Comparison of ENCODE assay signal across 12 mouse cellular contexts in genomic region chr10:111673317-111673610, GRCm38 (mm10).
DNase-seq lines count a peak whose midpoint lies in the region; ATAC-seq and TF ChIP-seq lines count a peak whose summit lies in the region.
"Had no signal": no experiment of that assay in that cellular context is flagged by ENCODE, and none has a peak within 500 bp of the region (broad histone marks: within the 10 kb centered on the region; RNA-seq: fewer than 3 reads in every experiment).

No protein-coding gene starts in this region.

- no peaks in the 10 kb centered on the region for H3K27me3 ChIP-seq in forebrain, embryonic 11.5 days (ENCODE audit: control insufficient read depth, insufficient read depth, low read length)
- no peaks in the 10 kb centered on the region for H3K27me3 ChIP-seq in forebrain, embryonic 12.5 days
- H3K27me3 ChIP-seq in kidney, embryonic 16.5 days (ENCODE audit: insufficient read depth, low read length), result no peaks in the 10 kb centered on the region
- H3K27me3 ChIP-seq in kidney, adult 2 months (replicated peaks; ENCODE audit: control insufficient read depth, insufficient read depth, low read length), result no peaks in the 10 kb centered on the region
- H3K27me3 ChIP-seq: hindbrain, embryonic 13.5 days; liver, embryonic 15.5 days had no signal

- H3K4me3 ChIP-seq in forebrain, embryonic 11.5 days (ENCODE audit: low read depth, low read length), result no peak overlapping the region
- no peak overlapping the region for H3K4me3 ChIP-seq in forebrain, embryonic 12.5 days (replicated peaks)
- H3K4me3 ChIP-seq in kidney, embryonic 16.5 days (ENCODE audit: low read length), result no peak overlapping the region
- no peak overlapping the region for H3K4me3 ChIP-seq in kidney, adult 2 months (ENCODE audit: insufficient read depth, low read depth, low read length)
- H3K4me3 ChIP-seq: hindbrain, embryonic 13.5 days; liver, embryonic 15.5 days had no signal

- H3K36me3 ChIP-seq in forebrain, embryonic 11.5 days (ENCODE audit: control insufficient read depth, insufficient read depth, low read length), result no peaks in the 10 kb centered on the region
- no peaks in the 10 kb centered on the region for H3K36me3 ChIP-seq in forebrain, embryonic 12.5 days (replicated peaks)
- no peaks in the 10 kb centered on the region for H3K36me3 ChIP-seq in kidney, embryonic 16.5 days (ENCODE audit: insufficient read depth, low read length)
- no peaks in the 10 kb centered on the region for H3K36me3 ChIP-seq in kidney, adult 2 months (ENCODE audit: control insufficient read depth, insufficient read depth, low read length)
- H3K36me3 ChIP-seq: hindbrain, embryonic 13.5 days; liver, embryonic 15.5 days had no signal

- intact Hi-C loops in gastrocnemius, postnatal 14 days (cut with DNase I; ENCODE audit: low total_unique reads), result no loop called here

- peak; percentile 17 for DNase-seq in forebrain, embryonic 11.5 days (ENCODE audit: low spot score)
- no peak for DNase-seq in kidney, adult 2 months
- peak; percentile 75 for DNase-seq in NIH3T3 (ENCODE audit: low read depth)
- DNase-seq in gastrocnemius, postnatal 14 days, result no peak
- no peak for DNase-seq in cerebellum, adult 11 months
- DNase-seq: cerebellum, adult 2 months; right cerebral cortex, postnatal 4 days had no signal

- no peak overlapping the region for H3K4me2 ChIP-seq in forebrain, embryonic 11.5 days (ENCODE audit: low read depth, low read length, severe bottlenecking)
- no peak overlapping the region for H3K4me2 ChIP-seq in forebrain, embryonic 12.5 days
- no peak overlapping the region for H3K4me2 ChIP-seq in kidney, embryonic 16.5 days (replicated peaks; ENCODE audit: low read depth, low read length)
- H3K4me2 ChIP-seq: hindbrain, embryonic 13.5 days; liver, embryonic 15.5 days had no signal

- TF ChIP-seq POLR2A in kidney, adult 2 months (IDR thresholded peaks at IDR 0.05; ENCODE audit: low read depth, low read length), result no peak

- no peak overlapping the region for H3K27ac ChIP-seq in forebrain, embryonic 11.5 days (ENCODE audit: low read depth, low read length)
- H3K27ac ChIP-seq in forebrain, embryonic 12.5 days, result no peak overlapping the region
- peak overlapping the region; percentile 78 for H3K27ac ChIP-seq in kidney, embryonic 16.5 days (ENCODE audit: low read length)
- no peak overlapping the region for H3K27ac ChIP-seq in kidney, adult 2 months (ENCODE audit: insufficient read depth, low read depth, low read length)
- H3K27ac ChIP-seq: hindbrain, embryonic 13.5 days; liver, embryonic 15.5 days had no signal

- TF ChIP-seq CTCF in kidney, adult 2 months (conservative IDR thresholded peaks at IDR 0.05; ENCODE audit: insufficient read depth, insufficient read length, low read depth, low read length), result no peak

- ATAC-seq in forebrain, embryonic 11.5 days (replicated peaks; ENCODE audit: low FRiP score), result no peak
- ATAC-seq in forebrain, embryonic 12.5 days (ENCODE audit: low FRiP score), result no peak; the same call in 1 of the 2 replicates
- no peak for ATAC-seq in kidney, embryonic 16.5 days (ENCODE audit: low FRiP score, low TSS enrichment)
- ATAC-seq in megakaryocyte, adult 5-6 weeks (ENCODE audit: poor library complexity, severe bottlenecking), result peak; percentile 47

- no peaks in the 10 kb centered on the region for H3K4me1 ChIP-seq in forebrain, embryonic 11.5 days (replicated peaks; ENCODE audit: control insufficient read depth, insufficient read depth, low read length)
- H3K4me1 ChIP-seq in forebrain, embryonic 12.5 days, result peaks cover 18% of the 10 kb centered on the region
- peaks cover 43% of the 10 kb centered on the region for H3K4me1 ChIP-seq in kidney, embryonic 16.5 days (ENCODE audit: insufficient read depth, low read length)
- no peaks in the 10 kb centered on the region for H3K4me1 ChIP-seq in kidney, adult 2 months (ENCODE audit: control insufficient read depth, insufficient read depth, low read length)

- no peak overlapping the region for H3K9ac ChIP-seq in forebrain, embryonic 11.5 days (ENCODE audit: low read length)
- H3K9ac ChIP-seq in forebrain, embryonic 12.5 days, result no peak overlapping the region
- no peak overlapping the region for H3K9ac ChIP-seq in kidney, embryonic 16.5 days (replicated peaks; ENCODE audit: low read length)
- H3K9ac ChIP-seq: hindbrain, embryonic 13.5 days; liver, embryonic 15.5 days had no signal

- no peaks in the 10 kb centered on the region for H3K9me3 ChIP-seq in forebrain, embryonic 11.5 days (ENCODE audit: control insufficient read depth, low read length)
- H3K9me3 ChIP-seq in forebrain, embryonic 12.5 days, result no peaks in the 10 kb centered on the region
- H3K9me3 ChIP-seq in kidney, embryonic 16.5 days (ENCODE audit: low read length), result no peaks in the 10 kb centered on the region
- H3K9me3 ChIP-seq: hindbrain, embryonic 13.5 days; liver, embryonic 15.5 days had no signal

Comparison
In these comparisons a context has a peak if more than half of its experiments do, and no peak if none do; other contexts are left out.
1. DNase-seq: peak in forebrain, embryonic 11.5 days (single experiment) and NIH3T3 (single experiment); none in kidney, adult 2 months (single experiment), gastrocnemius, postnatal 14 days (single experiment) and cerebellum, adult 11 months (single experiment).